ENCODE assay signal across 15 mouse cellular contexts in genomic region chr13:118000538-118000937, GRCm38 (mm10).
"Had no signal": no experiment of that assay in that cellular context is flagged by ENCODE, and none has a peak within 500 bp of the region (broad histone marks: within the 10 kb centered on the region; RNA-seq: fewer than 3 reads in every experiment).

No protein-coding gene starts in this region.

- H3K36me3 ChIP-seq: neural tube, embryonic 15.5 days; stomach, embryonic 15.5 days had no signal

- DNase-seq: retina, postnatal 1 day; right cerebral cortex, adult 18-20 months; right cerebral cortex, postnatal 14 days; right cerebral cortex, postnatal 25 days; right cerebral cortex, postnatal 4 days; spleen, adult 18-20 months; thymus, adult 18-20 months; thymus, adult 2 months; thymus, postnatal 14 days; thymus, postnatal 25 days; thymus, postnatal 36 days; thymus, postnatal 4 days had no signal

- H3K4me2 ChIP-seq: neural tube, embryonic 15.5 days; stomach, embryonic 15.5 days had no signal

- H3K9me3 ChIP-seq: neural tube, embryonic 15.5 days; stomach, embryonic 15.5 days had no signal

- H3K4me3 ChIP-seq: neural tube, embryonic 15.5 days; stomach, embryonic 15.5 days had no signal

- H3K9ac ChIP-seq: neural tube, embryonic 15.5 days; stomach, embryonic 15.5 days had no signal

- H3K27ac ChIP-seq: neural tube, embryonic 15.5 days; stomach, embryonic 15.5 days; stomach, postnatal 0 days had no signal

- H3K4me1 ChIP-seq: neural tube, embryonic 15.5 days; stomach, embryonic 15.5 days had no signal

- H3K27me3 ChIP-seq: neural tube, embryonic 15.5 days; stomach, embryonic 15.5 days had no signal
